Mouse (Mus musculus) retina, adult 2 months (tissue): ENCODE results near the gene Cfap65.

Source experiments
- DNase-seq: peaks from one replicate; pipeline ENCODE4 v3.0.0-alpha.2; 2012; ENCODE audit warnings: low read depth, low spot score

Gene Cfap65

DNA sequence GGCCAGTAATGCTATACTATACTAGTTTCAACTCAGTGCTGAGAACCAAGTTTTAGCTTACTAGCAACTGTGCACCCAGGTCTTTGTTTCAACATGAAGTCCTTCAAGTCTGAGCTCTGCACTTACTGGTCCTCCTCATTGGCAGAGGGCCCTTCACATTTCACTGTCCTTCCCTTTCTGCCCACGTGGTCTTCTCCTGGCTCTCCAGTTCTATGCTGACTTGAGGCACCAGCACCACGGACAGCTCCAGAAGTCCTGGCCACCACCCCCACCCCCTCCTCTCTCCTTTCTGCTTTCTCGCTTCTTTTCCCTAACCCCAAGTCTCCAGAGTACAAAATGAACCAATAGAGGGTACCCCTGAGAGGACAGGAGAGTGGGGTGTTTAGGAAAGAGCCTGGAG is 4.4 kb upstream of the Cfap65 start:
- no peak for DNase-seq

DNA sequence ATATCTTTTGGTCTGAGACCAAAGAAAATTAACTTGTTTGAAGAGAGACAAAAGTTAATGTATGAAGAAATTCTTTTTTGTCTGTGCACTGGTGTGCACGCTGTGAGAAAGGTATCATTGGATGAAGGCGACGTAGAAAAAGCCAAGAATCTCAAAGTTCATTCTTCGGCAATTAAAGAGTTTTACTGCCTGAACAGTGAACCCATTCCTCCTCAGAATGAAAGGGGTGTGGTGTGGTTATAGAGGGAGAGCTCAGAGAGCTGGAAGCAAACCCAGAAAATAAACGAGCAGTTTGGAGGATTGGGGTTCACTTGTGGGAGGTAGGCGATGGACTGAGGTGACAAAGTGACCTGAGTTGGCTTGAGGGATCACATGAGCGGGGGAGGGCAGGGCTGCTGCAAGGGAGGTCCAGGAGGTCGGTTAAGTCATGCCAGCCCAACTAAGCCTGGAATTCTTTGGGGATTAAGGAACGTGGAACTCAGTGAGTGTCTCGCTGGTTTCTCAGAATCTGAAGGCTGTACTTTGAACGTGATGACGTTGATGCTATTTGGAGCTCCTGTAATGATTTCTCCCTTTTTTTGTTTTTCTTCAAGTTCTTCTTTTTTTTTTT is 927 bp upstream of the Cfap65 start:
- no peak for DNase-seq

DNA sequence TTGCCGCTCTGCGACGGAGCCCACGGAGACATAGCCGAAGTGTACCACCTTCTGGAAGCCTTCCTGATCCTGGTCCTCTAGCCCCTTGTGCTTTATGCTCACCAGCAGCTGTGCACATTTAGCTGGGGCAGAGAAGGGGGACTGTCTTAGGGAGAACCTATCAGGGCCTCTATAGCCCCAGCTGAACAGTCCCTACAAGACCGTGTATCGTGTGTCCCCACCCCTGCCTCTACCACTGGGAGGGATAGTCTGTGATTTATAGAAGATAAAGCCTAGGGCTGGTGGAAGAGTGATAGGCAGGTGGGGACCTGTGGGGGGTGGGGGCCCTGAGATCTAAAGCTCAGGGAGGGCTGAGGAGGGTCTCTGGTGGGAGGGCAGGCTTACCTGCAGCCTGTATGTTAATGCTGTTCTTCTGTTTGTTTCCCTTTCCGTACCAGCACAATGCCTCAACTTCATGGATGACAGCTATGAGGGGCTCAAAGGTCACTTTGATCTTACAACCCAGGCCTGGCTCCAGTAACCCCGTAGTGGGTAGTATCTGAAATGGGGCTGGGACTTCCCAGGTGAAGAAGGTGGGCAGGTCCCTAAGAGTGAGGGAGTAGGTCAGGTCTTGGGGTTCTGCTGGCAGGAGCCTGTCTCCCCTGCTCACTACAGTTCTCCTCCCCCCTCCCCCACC is 7.6 kb downstream of the Cfap65 start:
- no peak for DNase-seq

DNA sequence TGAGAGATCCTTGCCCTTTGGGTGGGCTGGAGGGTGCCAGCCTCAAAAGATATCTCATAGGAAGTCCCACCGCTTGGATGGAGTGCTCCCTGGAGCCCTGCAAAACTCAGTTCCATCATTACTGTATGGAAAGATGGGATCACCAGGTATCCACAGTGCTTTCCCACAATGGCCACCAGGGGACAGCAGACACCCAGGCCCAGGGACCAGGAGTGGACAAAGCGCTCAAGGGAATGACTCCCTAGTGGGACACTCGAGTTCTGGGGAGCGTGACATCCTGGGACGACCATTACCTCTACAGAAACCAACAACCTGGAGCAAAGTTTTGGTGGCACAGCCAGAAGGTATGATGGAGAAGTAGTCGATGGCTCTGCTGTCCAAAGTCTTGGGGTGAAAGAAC is 8.7 kb downstream of the Cfap65 start:
- peak; percentile 15 for DNase-seq

DNA sequence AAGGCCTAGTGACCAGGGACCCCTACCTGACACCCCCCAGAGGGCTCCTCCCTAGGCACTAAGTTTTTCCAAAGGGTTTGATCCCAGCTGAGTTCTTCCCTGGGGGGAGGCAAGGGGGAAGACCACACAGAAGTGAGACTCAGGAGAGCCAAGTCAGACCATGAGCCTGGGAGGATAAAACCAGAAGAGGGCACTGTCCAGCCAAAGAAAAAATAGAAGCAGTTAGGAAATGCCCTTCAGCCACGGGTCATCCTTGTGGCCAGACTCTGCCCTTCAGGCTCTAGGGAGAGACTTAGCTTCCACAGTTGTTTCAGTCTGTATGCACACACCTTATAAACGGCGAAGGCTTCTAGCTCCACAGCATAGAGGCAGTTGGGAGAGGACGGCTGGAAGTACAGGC is 10.9 kb downstream of the Cfap65 start:
- DNase-seq: no peak

DNA sequence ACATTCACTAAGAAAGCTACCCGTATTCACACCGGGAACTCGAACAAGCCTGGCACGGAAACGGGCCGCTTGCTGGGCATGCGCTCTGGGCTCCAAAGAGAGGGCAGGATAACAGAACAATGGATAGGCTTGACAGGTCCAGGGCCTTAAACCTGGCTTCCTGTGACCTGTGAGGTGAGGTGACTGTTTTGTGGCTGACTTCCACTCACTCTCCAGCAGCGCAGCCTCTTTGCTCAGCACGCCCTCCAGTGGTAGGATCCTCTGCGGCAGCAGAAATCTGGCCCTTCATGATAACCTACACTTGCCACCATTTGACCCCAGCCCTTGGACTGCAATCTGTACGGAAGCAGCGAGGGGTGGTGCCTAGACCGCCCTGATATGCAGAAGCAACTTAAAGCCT is 19.7 kb downstream of the Cfap65 start:
- DNase-seq: no peak

DNA sequence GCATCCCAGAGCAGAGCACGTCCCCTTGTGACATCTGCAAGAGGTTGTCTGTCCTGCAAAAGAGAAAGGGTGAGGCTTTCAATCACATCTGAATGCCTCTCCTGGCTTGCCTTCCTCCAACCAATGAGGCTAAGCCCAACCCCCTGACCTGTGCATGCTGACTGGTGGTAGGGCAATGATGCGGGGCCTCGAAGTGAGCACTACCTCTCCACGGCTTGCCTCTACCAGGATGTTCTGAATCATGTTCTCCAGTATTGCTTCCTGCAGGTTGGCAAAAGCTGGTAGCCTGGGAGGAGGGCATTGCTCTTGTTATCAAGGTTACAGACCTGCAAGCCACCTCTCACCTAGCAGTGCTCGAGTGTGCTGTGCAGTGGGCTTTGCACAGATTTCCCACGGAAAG is 33.2 kb downstream of the Cfap65 start:
- no peak for DNase-seq

DNA sequence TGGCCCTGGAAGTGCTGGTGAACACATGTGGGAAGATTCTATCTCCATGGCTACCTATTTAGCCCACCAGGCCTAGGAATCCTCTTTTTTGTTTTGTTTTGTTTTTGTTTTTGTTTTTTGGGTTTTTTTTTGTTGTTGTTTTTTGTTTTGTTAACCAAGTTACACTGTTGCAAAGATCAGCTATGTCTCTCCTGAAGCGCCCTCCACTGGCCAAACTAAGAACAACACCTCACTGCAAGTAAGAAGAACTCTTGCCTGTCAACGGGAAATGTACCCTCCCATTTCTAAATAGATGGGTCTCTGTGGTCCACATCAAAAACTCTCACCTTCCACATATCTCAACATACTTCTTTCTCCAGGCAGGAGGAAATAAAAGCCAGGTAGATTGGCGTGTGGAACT is 33.7 kb downstream of the Cfap65 start:
- DNase-seq: peak; percentile 32

DNA sequence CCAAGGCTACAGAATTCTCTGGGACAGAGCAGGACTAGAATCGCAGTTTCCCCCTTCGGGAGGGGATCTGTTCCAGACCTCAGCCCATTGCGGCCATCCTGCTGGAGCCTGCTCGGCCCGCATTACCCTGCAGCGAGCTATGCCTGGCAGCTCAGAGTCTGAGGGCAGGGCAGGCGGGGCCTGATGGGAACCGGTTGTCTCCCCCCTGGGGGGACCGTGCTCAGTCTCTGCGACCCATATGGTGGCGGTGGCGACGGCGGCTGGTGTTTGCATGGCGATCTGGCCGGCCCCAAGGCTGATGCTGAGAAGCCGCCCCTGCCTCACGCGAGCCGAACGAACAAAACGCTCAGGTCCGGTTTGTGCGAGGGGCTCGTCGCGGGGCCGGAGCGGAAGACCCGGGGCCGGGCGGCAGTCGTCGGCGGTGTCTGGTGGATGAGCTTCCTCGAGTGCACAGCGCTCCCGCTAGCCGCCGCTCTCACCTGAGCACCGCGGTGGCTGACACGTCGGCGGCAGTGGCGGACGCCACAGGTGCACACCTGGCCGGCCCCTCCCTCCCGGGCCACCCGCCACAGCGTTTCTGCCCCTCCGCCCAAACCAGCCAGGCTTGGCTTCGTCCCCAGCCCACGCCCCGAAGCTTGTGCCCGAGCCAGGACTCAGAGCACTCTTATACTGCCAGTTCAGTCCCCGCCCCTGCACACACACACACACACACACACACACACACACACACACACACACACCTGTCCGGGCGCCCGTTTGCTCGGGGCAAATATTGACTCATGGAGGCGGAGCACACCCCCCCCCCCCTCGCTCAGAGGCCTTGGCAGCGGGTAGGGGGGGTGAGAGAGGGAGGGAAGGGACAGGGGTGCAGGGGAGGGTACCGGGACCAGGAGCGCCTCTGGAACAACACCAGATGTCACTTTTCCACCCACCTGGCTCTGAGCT is 34.8 kb downstream of the Cfap65 start:
- DNase-seq: no peak

DNA sequence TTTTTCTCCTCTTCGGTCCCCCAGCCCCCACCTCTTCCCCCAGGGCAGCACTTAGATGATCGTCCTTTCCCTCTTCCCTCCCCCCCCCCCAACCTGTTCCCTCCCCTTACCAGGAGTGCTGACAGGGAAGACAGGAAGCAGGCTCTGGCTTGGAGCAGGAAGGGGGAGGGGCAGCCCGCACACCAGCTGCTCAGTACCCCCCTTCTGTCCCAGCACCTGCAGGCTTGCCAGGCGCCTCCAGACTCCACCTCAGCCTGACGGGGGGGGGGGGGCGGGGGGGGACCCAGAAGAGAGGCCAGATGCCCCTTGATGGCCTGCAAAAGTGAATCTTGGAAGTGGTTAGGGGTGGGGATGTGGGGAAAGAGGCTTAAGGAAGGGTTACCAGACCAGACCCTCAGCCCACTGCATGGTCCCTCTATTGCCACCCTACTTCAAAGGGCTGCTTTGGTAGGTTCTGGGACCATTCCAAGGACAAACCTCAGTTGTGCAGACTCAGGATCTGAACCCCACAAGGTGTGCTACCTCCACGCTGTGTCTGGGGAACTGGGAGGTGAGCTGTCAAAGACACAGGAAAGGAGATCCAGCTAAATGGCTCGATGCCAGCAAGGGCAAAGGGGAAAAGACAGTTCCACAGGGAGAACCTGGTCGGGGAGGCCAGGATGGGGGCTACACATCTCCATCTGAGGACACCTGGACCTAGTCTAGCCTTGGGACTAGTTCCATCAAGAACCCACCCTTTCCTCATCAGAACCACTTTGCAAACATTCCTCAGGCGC is 36.6 kb downstream of the Cfap65 start:
- no peak for DNase-seq

DNA sequence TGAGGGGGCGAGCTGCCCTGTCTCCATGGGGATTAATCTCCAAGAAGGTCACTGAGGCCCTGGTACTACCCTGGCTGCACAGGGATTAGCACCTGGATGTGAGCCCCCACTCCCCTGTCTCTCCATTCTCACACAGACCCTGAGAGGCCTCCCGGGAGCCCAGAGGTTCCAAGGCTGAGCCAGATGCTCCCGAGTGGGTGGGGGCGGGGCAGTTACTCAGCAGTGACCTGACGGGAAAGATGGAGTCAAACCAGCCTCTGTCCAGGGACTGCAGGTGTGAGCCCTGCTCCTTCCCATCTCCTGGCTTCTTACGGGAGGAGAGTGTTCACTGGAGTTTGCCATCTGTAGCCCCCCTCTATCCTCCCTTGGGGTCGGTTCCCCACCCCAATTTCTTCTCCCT is 37.4 kb downstream of the Cfap65 start:
- DNase-seq: no peak

DNA sequence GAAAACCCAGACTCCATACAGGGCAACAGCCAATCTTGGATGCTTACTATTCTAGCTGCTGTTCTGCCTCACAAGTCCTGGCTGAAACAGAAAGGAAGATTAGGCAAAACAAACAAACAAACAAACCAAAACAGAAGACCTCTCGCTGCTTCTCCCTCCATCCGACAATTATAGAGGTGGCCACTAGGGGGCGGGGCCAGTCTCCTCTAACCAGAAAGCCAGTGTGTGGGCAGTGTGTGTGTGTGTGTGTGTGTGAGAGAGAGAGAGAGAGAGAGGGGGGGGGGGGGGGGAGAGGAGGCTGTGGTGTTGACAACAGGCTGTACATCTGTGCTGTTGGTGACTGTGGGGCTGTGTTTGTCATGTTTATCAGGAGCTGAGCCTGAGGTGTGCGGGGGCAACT is 40.4 kb downstream of the Cfap65 start:
- peak; percentile 54 for DNase-seq

DNA sequence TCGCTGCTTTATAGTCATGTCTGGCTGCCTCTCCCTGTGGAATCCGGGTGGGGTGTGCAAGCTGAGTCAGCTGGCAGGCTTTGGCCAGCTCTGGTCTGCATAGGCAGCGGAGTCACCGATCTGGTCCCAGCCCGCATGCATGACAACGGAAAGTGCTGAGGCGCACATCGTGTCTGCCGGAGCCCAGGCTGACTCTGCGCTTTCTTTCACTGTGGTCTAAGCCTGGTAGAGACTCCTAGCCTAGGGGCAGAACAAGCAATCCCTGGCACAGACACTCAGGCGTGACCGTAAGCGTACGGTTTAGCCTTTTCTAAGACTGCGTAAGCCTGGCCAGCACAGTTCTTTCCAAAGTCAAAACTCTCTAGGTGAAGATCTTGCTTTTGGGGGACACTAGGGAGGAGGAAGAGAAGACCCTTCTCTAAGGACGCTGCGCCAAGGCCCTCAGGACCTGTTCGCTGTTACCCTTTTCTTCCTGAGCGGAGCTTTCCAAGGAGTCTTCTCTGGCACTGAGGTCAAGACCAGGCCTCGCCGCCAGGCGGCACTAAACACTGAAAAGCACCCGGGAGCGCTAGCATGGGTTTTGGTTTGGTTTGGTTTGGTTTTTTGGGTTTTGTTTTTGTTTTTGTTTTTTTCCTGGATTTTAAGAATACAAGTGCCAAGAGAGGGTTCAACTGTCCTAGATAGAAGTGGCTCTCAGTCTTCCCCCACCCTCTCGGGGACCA is 42.1 kb downstream of the Cfap65 start, which contains the start of gene Cryba2:
Gene Cryba2, minus strand, starts transcription at position 10 of the 722 bp plus-strand sequence.
- DNase-seq: peak; percentile 39

DNA sequence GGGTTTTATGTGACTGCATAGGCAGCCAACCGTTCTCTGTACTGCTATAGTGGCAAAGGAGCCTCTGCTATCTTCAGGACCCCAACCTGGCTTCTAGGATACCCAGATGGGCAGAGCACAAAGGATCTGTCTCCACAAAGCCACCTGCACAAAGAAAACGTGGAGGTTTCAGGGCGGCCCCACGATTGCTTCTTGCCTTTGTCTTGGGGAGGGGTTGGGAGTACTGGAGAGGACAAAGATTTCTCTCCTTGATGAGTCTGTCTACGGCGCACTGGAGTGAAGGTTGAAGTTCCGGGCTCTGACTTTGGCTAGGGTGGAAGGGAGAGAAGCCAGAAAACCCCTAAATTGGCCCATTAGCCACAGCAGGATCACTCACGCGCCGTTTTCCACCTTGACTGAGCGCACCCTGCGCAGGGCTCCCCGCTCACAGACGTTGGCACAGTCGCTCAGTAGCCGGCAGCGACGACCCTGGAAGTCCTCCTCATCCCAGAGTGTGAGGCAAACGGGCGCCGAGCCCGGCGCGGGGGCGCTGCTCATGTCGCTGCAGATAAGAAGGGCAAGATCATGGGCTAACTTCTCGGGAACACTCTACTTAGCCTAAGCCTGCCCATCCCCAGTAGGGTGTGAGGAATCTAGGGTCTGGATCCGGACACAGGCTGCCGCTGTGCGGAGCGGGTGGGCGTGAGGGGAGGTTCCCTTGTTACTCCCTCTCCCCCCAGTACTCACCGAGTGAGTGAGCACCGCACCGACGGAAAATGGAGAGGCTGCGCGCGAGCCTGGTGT is 42.9 kb downstream of the Cfap65 start:
- DNase-seq: no peak

DNA sequence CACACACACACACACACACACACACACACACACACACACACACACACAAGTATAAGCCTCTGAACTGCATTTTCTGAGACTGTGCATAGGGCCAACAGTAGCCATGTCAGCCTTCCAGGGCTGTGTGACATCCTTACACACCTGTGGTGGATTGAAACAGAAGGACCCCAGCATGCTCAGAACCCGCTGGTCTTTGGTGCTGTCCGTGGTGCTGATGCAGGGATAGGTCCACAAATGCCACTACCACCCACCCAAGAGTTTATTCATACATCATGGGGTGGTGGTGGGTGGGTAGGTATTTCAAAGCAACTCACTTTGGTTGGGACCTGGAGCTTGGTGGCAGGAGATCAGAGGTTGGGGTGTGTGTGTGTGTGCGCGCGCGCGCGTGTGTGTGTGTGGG is 43.9 kb downstream of the Cfap65 start:
- no peak for DNase-seq

DNA sequence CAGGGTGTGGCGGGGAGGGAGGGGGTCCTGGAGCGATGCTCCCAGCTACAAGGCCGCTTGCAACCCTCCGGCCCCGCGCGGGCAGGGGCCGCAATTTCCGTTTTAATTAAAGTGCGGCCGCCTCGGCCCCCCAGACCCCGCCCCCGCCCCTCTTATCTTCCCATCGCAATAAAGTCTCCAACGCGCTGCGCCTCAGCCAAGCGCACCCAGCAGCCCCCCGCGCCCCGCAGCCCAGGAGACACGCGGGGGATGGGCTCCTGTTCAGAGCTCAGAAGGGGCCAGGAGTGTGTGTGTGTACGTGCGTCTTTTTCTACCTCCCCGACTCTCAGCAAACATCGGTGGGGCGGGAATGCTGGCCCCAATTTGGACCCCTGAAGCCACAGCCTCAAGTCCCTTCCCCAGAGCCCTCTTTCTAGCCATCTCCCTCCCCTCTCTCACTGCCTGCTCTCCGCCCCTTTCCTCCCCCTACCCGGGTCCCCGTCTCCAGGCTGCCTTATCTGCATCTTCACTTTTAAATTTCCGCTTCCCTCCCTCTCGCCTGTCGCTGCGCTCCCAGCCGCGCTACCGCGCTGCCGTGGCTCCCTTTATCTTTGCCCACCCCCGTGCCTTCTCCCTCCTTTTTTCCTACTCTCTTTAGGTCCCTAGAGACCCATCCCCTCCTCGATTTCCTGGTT is 49.9 kb downstream of the Cfap65 start, which contains the start of gene Fev:
Gene Fev, minus strand, starts transcription at position 51 of the 674 bp plus-strand sequence.
- DNase-seq: no peak

DNA sequence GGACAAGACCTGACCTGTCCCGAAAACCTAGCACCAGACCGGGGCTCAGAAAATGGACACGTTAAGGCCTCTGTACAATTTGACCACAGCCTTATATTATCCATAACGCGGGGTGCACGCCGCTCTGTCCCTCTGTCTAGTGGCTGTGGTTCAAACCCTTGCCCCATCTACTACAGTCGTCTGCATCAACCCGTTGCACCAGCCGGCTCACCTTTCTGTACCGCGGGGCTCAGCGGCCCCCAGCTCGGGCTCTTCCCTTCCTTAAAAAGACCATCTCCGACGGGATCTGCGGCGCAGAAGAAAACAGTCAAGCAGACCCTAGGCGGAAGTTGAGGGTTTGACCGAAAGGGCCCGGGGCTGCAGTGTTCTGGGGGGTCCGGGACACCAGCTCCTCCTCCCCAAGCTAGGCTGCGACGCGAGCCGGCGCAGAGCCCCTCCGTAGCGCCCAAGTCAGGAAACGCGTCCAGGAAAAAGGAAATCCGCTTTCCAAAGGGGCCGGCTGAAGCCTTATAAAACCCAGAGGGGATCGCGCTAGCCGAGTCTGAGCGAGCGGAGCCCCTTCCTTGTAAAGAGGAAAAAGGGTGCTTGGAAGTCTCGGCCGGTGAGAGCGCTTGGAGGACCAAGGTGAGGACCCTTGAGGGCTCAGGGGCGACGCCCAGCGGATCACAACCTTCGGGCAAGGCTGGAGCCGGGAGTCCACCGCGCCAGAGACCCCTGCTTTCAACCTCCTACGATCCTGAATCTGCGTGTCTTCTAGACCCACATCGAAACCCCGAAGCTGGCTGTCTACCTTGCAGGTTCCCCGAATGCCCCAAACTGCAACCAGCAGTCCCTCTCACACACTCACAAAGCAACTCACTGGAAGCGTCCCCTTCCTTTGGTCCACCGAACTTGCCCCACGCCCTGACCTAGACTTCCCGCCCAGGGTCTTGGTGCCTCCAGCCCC is 50.9 kb downstream of the Cfap65 start:
- no peak for DNase-seq

DNA sequence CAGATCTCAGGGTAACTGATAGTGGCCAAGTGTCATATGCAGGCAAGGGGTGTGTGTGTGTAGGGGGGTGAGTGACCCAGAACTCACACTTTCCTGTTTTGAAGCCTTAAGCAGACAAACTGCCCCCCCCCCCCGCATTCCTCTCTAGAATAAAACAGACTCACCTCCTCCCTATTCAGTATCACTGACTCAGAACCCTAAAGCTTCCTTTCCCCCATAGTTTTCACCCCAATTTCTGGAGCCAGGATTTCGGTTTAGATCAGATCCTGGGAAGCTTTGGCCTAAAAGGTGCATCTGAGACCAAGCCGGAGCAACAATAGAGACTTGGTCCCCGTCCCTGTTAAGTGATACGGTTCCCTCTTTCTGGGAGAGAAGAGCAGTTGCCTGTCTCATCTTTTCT is 52.0 kb downstream of the Cfap65 start:
- no peak for DNase-seq
